ENCODE assay signal across 7 mouse cellular contexts in genomic region chrX:50537785-50538159, GRCm38 (mm10).
A peak's percentile ranks its signal among the peaks of the same experiment; 100 is the strongest.
DNase-seq lines count a peak whose midpoint lies in the region; ATAC-seq and TF ChIP-seq lines count a peak whose summit lies in the region.
"Not testable (repeated sequence)": the region's sequence is repeated elsewhere in the genome, so short reads cannot be mapped to it uniquely, and the experiment has no call there.

No protein-coding gene starts in this region.

- peak overlapping the region; percentile 59 for H3K4me3 ChIP-seq in cortical plate, adult 2 months (ENCODE audit: insufficient read depth, low read length)
- peak overlapping the region; percentile 42 for H3K4me3 ChIP-seq in forebrain, embryonic 15.5 days
- H3K4me3 ChIP-seq in hindbrain, embryonic 10.5 days = peak overlapping the region; percentile 47
- H3K4me3 ChIP-seq in kidney, embryonic 14.5 days (ENCODE audit: low read length) = peak overlapping the region; percentile 38
- peak overlapping the region; percentile 48 to 62; a peak in 3 of 4 replicates for H3K4me3 ChIP-seq in liver, embryonic 14.5 days (ENCODE audit: insufficient read depth in 1 of 2, low read depth in 2 of 2, low read length in 2 of 2)
- H3K4me3 ChIP-seq in midbrain, embryonic 11.5 days (ENCODE audit: low read depth, low read length) = peak overlapping the region; percentile 31; the same call in 1 of the 2 replicates

- not testable (repeated sequence) for DNase-seq in hindbrain, embryonic 10.5 days (ENCODE audit: low spot score); liver, embryonic 14.5 days (ENCODE audit: low read depth in 3 of 3, low spot score in 3 of 3); midbrain, embryonic 11.5 days (ENCODE audit: low spot score, missing footprints)
- peak; percentile 6 for DNase-seq in retina, postnatal 1 day

- TF ChIP-seq POLR2A in cortical plate, adult 2 months (IDR thresholded peaks at IDR 0.05; ENCODE audit: extremely low read depth, insufficient read depth, low read length) = not testable (repeated sequence)

- ATAC-seq in forebrain, embryonic 15.5 days (replicated peaks) = 0 out of 2 replicates have a peak, but pooled peaks have one; percentile 48
- not testable (repeated sequence) for ATAC-seq in kidney, embryonic 14.5 days (ENCODE audit: low FRiP score, low TSS enrichment); liver, embryonic 14.5 days (ENCODE audit: insufficient read depth)
- ATAC-seq in midbrain, embryonic 11.5 days (ENCODE audit: low FRiP score) = 0 out of 2 replicates have a peak, but pooled peaks have one; percentile 38

- H3K27me3 ChIP-seq in forebrain, embryonic 15.5 days; hindbrain, embryonic 10.5 days (ENCODE audit: insufficient read depth, poor library complexity, severe bottlenecking); kidney, embryonic 14.5 days (ENCODE audit: control insufficient read depth, insufficient read depth, low read length); liver, embryonic 14.5 days (ENCODE audit: control insufficient read depth, insufficient read depth, low read length); midbrain, embryonic 11.5 days (ENCODE audit: control insufficient read depth, insufficient read depth, low read length): not testable (repeated sequence)

- H3K27ac ChIP-seq in cortical plate, adult 2 months (ENCODE audit: insufficient read depth, low read length); forebrain, embryonic 15.5 days (replicated peaks); hindbrain, embryonic 10.5 days; kidney, embryonic 14.5 days (ENCODE audit: low read depth, low read length); liver, embryonic 14.5 days; midbrain, embryonic 11.5 days (ENCODE audit: low read depth, low read length): not testable (repeated sequence)

- not testable (repeated sequence) for TF ChIP-seq CTCF in cortical plate, adult 2 months (IDR thresholded peaks at IDR 0.05; ENCODE audit: extremely low read depth, insufficient read depth, low read length); liver, embryonic 14.5 days (IDR thresholded peaks at IDR 0.05; ENCODE audit: low read depth)

- H3K36me3 ChIP-seq in forebrain, embryonic 15.5 days; hindbrain, embryonic 10.5 days; kidney, embryonic 14.5 days (ENCODE audit: control insufficient read depth, insufficient read depth, low read length); liver, embryonic 14.5 days (replicated peaks; ENCODE audit: control insufficient read depth, insufficient read depth, low read depth); midbrain, embryonic 11.5 days (ENCODE audit: control insufficient read depth, insufficient read depth, low read length): not testable (repeated sequence)

- H3K4me2 ChIP-seq in forebrain, embryonic 15.5 days (replicated peaks) = peak overlapping the region; percentile 28
- H3K4me2 ChIP-seq in kidney, embryonic 14.5 days (replicated peaks; ENCODE audit: low read depth, low read length) = not testable (repeated sequence)
- peak overlapping the region; percentile 41 for H3K4me2 ChIP-seq in liver, embryonic 14.5 days (ENCODE audit: low read depth)
- H3K4me2 ChIP-seq in midbrain, embryonic 11.5 days = peak overlapping the region; percentile 24; the same call in 1 of the 2 replicates

- 52% methylated on average over 4 of the region's 4 CpGs for WGBS in forebrain, embryonic 15.5 days
- WGBS in hindbrain, embryonic 10.5 days = 53% methylated on average over 4 of the region's 4 CpGs
- 73% methylated on average over 4 of the region's 4 CpGs for WGBS in kidney, embryonic 14.5 days
- 41% methylated on average over 3 of the region's 4 CpGs for WGBS in liver, embryonic 14.5 days (ENCODE audit: insufficient replicate concordance)
- 52% methylated on average over 3 of the region's 4 CpGs for WGBS in midbrain, embryonic 11.5 days

- TF ChIP-seq EP300 in liver, embryonic 14.5 days (IDR thresholded peaks at IDR 0.05; ENCODE audit: low read depth) = not testable (repeated sequence)

- not testable (repeated sequence) for H3K9me3 ChIP-seq in forebrain, embryonic 15.5 days; hindbrain, embryonic 10.5 days; kidney, embryonic 14.5 days (ENCODE audit: control insufficient read depth, low read length); liver, embryonic 14.5 days (ENCODE audit: control insufficient read depth, low read length); midbrain, embryonic 11.5 days (ENCODE audit: control insufficient read depth, low read length)

- 0 out of 2 replicates have a peak overlapping the region, but pooled peaks have one; percentile 28 for H3K9ac ChIP-seq in forebrain, embryonic 15.5 days (replicated peaks)
- not testable (repeated sequence) for H3K9ac ChIP-seq in kidney, embryonic 14.5 days (ENCODE audit: low read depth, low read length); liver, embryonic 14.5 days (replicated peaks); midbrain, embryonic 11.5 days (ENCODE audit: low read length)

- H3K4me1 ChIP-seq in cortical plate, adult 2 months (ENCODE audit: control insufficient read depth, insufficient read depth, low read length); forebrain, embryonic 15.5 days; hindbrain, embryonic 10.5 days (replicated peaks); kidney, embryonic 14.5 days (ENCODE audit: control insufficient read depth, insufficient read depth, low read length); liver, embryonic 14.5 days (replicated peaks; ENCODE audit: control insufficient read depth in 2 of 2, insufficient read depth in 2 of 2, low read length in 1 of 2); midbrain, embryonic 11.5 days (ENCODE audit: control insufficient read depth, insufficient read depth, low read length): not testable (repeated sequence)
